Mouse (Mus musculus): ENCODE data around the gene Srl. TPM values are rescaled to one million over a fixed set of nuclear protein-coding genes. Genes with fewer than 3 reads are reported as not detected.
A peak's percentile ranks its signal among the peaks of the same experiment; 100 is the strongest.

Srl gene
- total RNA-seq (2014; rRNA removed) (28.3 and 50.6 TPM in 2 replicates), polyA plus RNA-seq (2015; fragmentation: Nextera tagmentation; extraction: Ambion mirVana) (8.7 and 10.6 TPM in 2 replicates)

GRCm38 (mm10) chr16:4541501-4542198 lies at the start of gene Srl:
Gene Srl, minus strand, starts transcription at chr16:4541816.
- Histone ChIP-seq H3K27ac (peak within 1 kb of the TSS; percentile 48; the same call in 1 of the 2 replicates), H3K9ac (replicated peaks; ENCODE audit: low read length) (peak within 1 kb of the TSS; percentile 40), H3K4me1 (ENCODE audit: insufficient read depth, low read length) (0 out of 2 replicates have a peak, but pooled peaks cover 5% of the 10 kb centered on the region), H3K9me3 (ENCODE audit: low read length) (no peaks in the 10 kb centered on the region), H3K4me2 (ENCODE audit: low read depth, low read length) (peak within 1 kb of the TSS; percentile 54), H3K4me3 (ENCODE audit: low read length) (peak within 1 kb of the TSS; percentile 53), H3K27me3 (ENCODE audit: insufficient read depth, low read length) (no peaks in the 10 kb centered on the region), H3K36me3 (ENCODE audit: insufficient read depth, low read length) (peaks cover 9% of the 10 kb centered on the region; the same call in 1 of the 2 replicates)
- ATAC-seq (peak; percentile 98), DNase-seq (ENCODE audit: low spot score) (peak; percentile 100)
- 1% methylated on average over 43 of the region's 43 CpGs for WGBS
- peak; percentile 94 for TF ChIP-seq CTCF (IDR thresholded peaks at IDR 0.05; ENCODE audit: low read depth)

- WGBS: 95% methylated on average over 9 of the region's 9 CpGs
- ATAC-seq (no peak), DNase-seq (ENCODE audit: low spot score) (peak; percentile 28)
- Histone ChIP-seq H3K36me3 (ENCODE audit: insufficient read depth, low read length) (no peaks in the 10 kb centered on the region), H3K9me3 (ENCODE audit: low read length) (no peaks in the 10 kb centered on the region), H3K4me1 (ENCODE audit: insufficient read depth, low read length) (peaks cover 9% of the 10 kb centered on the region), H3K27ac (no peak overlapping the region), H3K27me3 (ENCODE audit: insufficient read depth, low read length) (no peaks in the 10 kb centered on the region), H3K4me2 (ENCODE audit: low read depth, low read length) (no peak overlapping the region), H3K9ac (replicated peaks; ENCODE audit: low read length) (no peak overlapping the region), H3K4me3 (ENCODE audit: low read length) (no peak overlapping the region)
- no peak for TF ChIP-seq CTCF (IDR thresholded peaks at IDR 0.05; ENCODE audit: low read depth)
Observed at GRCm38 (mm10) chr16:4590236-4590635, 48.6 kb upstream of the Srl start.

GRCm38 (mm10) chr16:4587516-4588210 lies 46.0 kb upstream of the Srl start:
- no peak for DNase-seq (ENCODE audit: low spot score)
- no peak for ATAC-seq
- H3K9ac ChIP-seq (replicated peaks; ENCODE audit: low read length): no peak overlapping the region
- peak overlapping the region; percentile 65; the same call in 1 of the 2 replicates for H3K27ac ChIP-seq
- no peaks in the 10 kb centered on the region for H3K36me3 ChIP-seq (ENCODE audit: insufficient read depth, low read length)
- no peaks in the 10 kb centered on the region for H3K27me3 ChIP-seq (ENCODE audit: insufficient read depth, low read length)
- 47% methylated on average over 5 of the region's 5 CpGs for WGBS
- peaks cover 8% of the 10 kb centered on the region for H3K4me1 ChIP-seq (ENCODE audit: insufficient read depth, low read length)
- no peak overlapping the region for H3K4me3 ChIP-seq (ENCODE audit: low read length)
- no peak for TF ChIP-seq CTCF (IDR thresholded peaks at IDR 0.05; ENCODE audit: low read depth)
- H3K4me2 ChIP-seq (ENCODE audit: low read depth, low read length): no peak overlapping the region
- H3K9me3 ChIP-seq (ENCODE audit: low read length): no peaks in the 10 kb centered on the region

GRCm38 (mm10) chr16:4586531-4587123 lies 45.0 kb upstream of the Srl start:
- peak; percentile 98 for ATAC-seq
- Histone ChIP-seq H3K4me2 (ENCODE audit: low read depth, low read length) (peak overlapping the region; percentile 78), H3K4me1 (ENCODE audit: insufficient read depth, low read length) (peaks cover 3% of the 10 kb centered on the region; the same call in 1 of the 2 replicates), H3K27me3 (ENCODE audit: insufficient read depth, low read length) (no peaks in the 10 kb centered on the region), H3K4me3 (ENCODE audit: low read length) (peak overlapping the region; percentile 54), H3K9ac (replicated peaks; ENCODE audit: low read length) (peak overlapping the region; percentile 53), H3K9me3 (ENCODE audit: low read length) (no peaks in the 10 kb centered on the region), H3K36me3 (ENCODE audit: insufficient read depth, low read length) (no peaks in the 10 kb centered on the region), H3K27ac (peak overlapping the region; percentile 65)
- 0 out of 2 replicates have a peak, but pooled peaks have one; percentile 33 for TF ChIP-seq CTCF (IDR thresholded peaks at IDR 0.05; ENCODE audit: low read depth)
- under 1% methylated on average over 43 of the region's 43 CpGs for WGBS
- DNase-seq (ENCODE audit: low spot score): peak; percentile 95

GRCm38 (mm10) chr16:4585642-4586530 lies 44.3 kb upstream of the Srl start:
- WGBS: 11% methylated on average over 14 of the region's 14 CpGs

GRCm38 (mm10) chr16:4584438-4584837 lies 42.8 kb upstream of the Srl start:
- H3K9me3 ChIP-seq (ENCODE audit: low read length): no peaks in the 10 kb centered on the region
- no peak for ATAC-seq
- no peak for DNase-seq (ENCODE audit: low spot score)
- H3K27me3 ChIP-seq (ENCODE audit: insufficient read depth, low read length): no peaks in the 10 kb centered on the region
- TF ChIP-seq CTCF (IDR thresholded peaks at IDR 0.05; ENCODE audit: low read depth): no peak
- H3K9ac ChIP-seq (replicated peaks; ENCODE audit: low read length): no peak overlapping the region
- WGBS: 71% methylated on average over 5 of the region's 5 CpGs
- H3K27ac ChIP-seq: no peak overlapping the region
- H3K4me3 ChIP-seq (ENCODE audit: low read length): no peak overlapping the region
- peaks cover 3% of the 10 kb centered on the region; the same call in 1 of the 2 replicates for H3K4me1 ChIP-seq (ENCODE audit: insufficient read depth, low read length)
- H3K4me2 ChIP-seq (ENCODE audit: low read depth, low read length): no peak overlapping the region
- no peaks in the 10 kb centered on the region for H3K36me3 ChIP-seq (ENCODE audit: insufficient read depth, low read length)

More at GRCm38 (mm10) chr16:4585642-4586530, 44.3 kb upstream of the Srl start:
- peak overlapping the region; percentile 78 for H3K4me2 ChIP-seq (ENCODE audit: low read depth, low read length)
- no peaks in the 10 kb centered on the region for H3K36me3 ChIP-seq (ENCODE audit: insufficient read depth, low read length)
- H3K27me3 ChIP-seq (ENCODE audit: insufficient read depth, low read length): no peaks in the 10 kb centered on the region
- peak overlapping the region; percentile 54 for H3K4me3 ChIP-seq (ENCODE audit: low read length)
- peak overlapping the region; percentile 65 for H3K27ac ChIP-seq
- no peak for TF ChIP-seq CTCF (IDR thresholded peaks at IDR 0.05; ENCODE audit: low read depth)
- no peaks in the 10 kb centered on the region for H3K9me3 ChIP-seq (ENCODE audit: low read length)
- ATAC-seq (peak; percentile 35), DNase-seq (ENCODE audit: low spot score) (no peak)
- peak overlapping the region; percentile 53 for H3K9ac ChIP-seq (replicated peaks; ENCODE audit: low read length)
- H3K4me1 ChIP-seq (ENCODE audit: insufficient read depth, low read length): peaks cover 3% of the 10 kb centered on the region; the same call in 1 of the 2 replicates

Data from hindbrain, postnatal 0 days (tissue).